Mouse (Mus musculus) frontal cortex, postnatal 10 days (tissue): ENCODE data around the gene Rhof.
A peak's percentile ranks its signal among the peaks of the same experiment; 100 is the strongest.

ENCODE experiments used
- DNase-seq, 2 experiments: peaks; one replicate each; pipeline ENCODE4 v3.0.0; 2022; ENCODE audit warnings: low spot score in 2 of 2, mixed read lengths in 1 of 2

Gene Rhof

GRCm38 (mm10) chr5:123148073-123148722, 15.7 kb upstream of the Rhof start:
- no peak for DNase-seq

GRCm38 (mm10) chr5:123147569-123147968, 15.1 kb upstream of the Rhof start:
- no peak for DNase-seq

- DNase-seq = no peak
Measured at GRCm38 (mm10) chr5:123146357-123146756, 13.9 kb upstream of the Rhof start.

GRCm38 (mm10) chr5:123144746-123145590, 12.5 kb upstream of the Rhof start:
- no peak for DNase-seq

- no peak for DNase-seq
Measured at GRCm38 (mm10) chr5:123143971-123144745, 11.7 kb upstream of the Rhof start.

GRCm38 (mm10) chr5:123143251-123143970, 10.9 kb upstream of the Rhof start:
- no peak for DNase-seq

GRCm38 (mm10) chr5:123142161-123143157, 10.0 kb upstream of the Rhof start, which contains the start of gene Setd1b:
TSS of gene Setd1b (plus strand) at chr5:123142193.
- no peak for DNase-seq

- peak in 1 of 2 experiments; percentile 60 for DNase-seq
Measured at GRCm38 (mm10) chr5:123141555-123142160, 9.2 kb upstream of the Rhof start.

- peak; percentile 86 to 90 for DNase-seq
Measured at GRCm38 (mm10) chr5:123140694-123141554, 8.4 kb upstream of the Rhof start.

- DNase-seq = no peak
Measured at GRCm38 (mm10) chr5:123139722-123140627, 7.5 kb upstream of the Rhof start.

GRCm38 (mm10) chr5:123138953-123139721, 6.6 kb upstream of the Rhof start:
- peak in 1 of 2 experiments; percentile 83 for DNase-seq

GRCm38 (mm10) chr5:123138230-123138911, 5.9 kb upstream of the Rhof start:
- DNase-seq = no peak

- no peak for DNase-seq
Measured at GRCm38 (mm10) chr5:123137910-123138229, 5.4 kb upstream of the Rhof start.

GRCm38 (mm10) chr5:123137044-123137909, 4.8 kb upstream of the Rhof start:
- peak in 1 of 2 experiments; percentile 74 for DNase-seq

GRCm38 (mm10) chr5:123136361-123137043, 4.0 kb upstream of the Rhof start:
- peak; percentile 86 to 87 for DNase-seq
